Mouse (Mus musculus): Measurements from ENCODE around the gene Zfp2. TPM values are rescaled to one million over a fixed set of nuclear protein-coding genes. Genes with fewer than 3 reads are reported as not detected.
A peak's percentile ranks its signal among the peaks of the same experiment; 100 is the strongest.

Gene Zfp2
- 10 to 100 TPM in 3 of 4 experiments, 1 to 10 TPM in 1; 9.4 to 12.8 (median 11.0) TPM for total RNA-seq (2022)

DNA sequence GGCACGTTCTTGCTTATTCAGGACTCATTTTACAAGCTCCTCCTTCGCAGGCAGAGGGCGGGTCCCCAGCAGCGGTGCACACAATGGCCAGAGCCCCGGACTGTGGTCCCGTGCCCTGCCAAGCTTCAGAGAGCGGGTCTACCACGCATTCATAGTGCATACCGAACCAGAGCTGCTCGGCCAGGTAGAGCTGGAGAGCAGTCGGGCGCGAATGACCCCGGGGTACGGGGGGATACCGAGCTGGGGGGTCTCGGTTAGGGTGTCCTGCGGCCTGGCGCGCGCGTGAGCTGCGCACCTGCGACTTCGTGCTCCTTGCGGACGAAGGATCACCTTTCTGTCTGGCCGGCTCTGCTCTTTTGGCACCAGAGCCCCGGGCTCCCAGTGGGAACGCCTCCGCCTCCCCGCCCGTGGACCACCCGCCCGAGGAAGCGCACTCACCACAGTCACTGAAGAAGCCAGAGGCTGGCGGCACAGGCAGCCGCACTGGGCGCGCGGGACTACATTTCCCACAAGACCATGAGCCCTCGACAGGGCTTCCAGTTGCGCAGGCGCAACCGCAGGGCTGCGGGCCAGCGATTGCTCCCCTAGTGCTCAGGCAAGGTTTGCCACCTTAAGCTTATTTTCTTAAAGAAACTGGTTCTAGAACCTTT lies at the start of gene Zfp2:
Zfp2 (minus strand) TSS at position 495 of the 650 bp plus-strand sequence.
- DNase-seq, result peak; percentile 87

DNA sequence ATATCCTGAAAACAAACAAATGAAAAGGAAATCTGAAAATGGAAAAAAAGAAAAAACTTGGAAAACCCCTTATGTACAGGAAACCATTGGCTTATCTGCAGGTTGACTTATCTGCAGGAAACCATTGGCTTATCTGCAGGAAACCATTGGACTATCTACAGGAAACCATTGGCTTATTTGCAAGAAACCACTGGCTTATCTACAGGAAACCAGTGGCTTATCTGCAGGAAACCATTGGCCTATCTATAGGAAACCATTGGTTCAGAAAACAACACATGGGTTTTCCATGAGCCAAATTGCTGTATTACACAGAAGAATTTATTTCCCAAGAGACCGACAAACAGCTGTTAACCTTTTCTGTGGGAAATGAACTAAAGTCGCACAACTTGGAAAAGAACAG lies 48.9 kb upstream of the Zfp2 start:
- no peak for DNase-seq

DNA sequence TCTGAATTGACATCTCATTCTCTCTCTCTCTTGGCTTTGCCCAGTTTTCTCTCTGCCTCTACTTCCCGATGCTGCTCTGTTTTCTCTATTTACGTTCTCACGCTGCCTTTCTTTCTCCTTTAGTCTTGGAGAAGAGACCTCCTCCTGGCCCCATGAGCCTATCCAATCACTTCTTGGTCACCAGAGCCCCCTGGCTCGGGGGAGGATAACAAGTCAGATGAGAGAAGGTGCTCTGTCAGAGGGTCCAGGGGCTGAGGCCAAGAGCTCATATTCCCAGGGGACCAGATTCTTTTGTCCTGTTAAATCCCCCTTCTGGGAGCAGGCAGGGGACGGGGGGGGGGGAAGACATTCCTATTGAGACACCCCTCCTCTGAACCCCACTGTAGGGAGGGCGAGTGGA lies 37.7 kb upstream of the Zfp2 start, which contains the start of gene Prop1:
Prop1 (minus strand) TSS at position 101 of the 400 bp plus-strand sequence.
- DNase-seq, result no peak

DNA sequence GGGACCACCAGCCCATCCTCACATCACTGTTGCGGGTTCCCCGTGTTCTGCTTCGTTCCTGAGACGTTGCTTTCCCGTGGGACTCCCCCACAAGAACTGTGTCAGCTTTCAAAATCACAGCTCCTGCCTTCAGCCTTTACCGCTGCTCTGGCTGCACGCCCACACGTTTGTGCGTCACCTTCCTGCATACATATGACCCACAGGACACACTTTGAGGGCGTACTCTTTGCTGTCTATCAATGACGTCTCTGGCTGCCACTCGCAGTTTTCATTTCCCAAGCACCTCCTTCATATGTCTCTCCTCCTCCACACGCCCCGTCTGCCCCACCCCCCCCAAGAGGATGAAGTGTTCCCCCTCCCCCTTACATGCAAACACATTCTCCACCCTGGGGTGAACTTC lies 36.3 kb upstream of the Zfp2 start:
- no peak for DNase-seq

DNA sequence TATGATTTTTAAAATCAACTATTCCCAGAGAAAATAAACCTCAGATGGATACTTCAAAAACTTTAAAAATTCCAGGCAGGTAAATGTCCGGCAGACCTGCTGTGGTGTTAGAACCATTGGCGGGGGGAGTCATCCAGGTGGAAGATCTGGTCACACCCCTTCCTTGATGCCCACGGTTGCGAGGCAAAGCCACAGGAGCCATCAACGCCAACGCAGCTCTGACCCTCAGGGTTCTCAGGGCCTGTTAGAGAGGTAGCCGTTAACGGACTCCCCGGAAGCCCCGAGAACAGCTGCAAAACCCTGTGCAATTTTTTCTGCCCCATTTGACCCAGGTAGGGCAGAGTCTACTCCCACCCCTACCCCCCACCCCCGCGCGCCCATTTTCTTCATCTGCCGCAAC lies 27.5 kb upstream of the Zfp2 start, which contains the start of gene 4933414I15Rik:
4933414I15Rik (minus strand) TSS at position 260 of the 400 bp plus-strand sequence.
- DNase-seq, result no peak

DNA sequence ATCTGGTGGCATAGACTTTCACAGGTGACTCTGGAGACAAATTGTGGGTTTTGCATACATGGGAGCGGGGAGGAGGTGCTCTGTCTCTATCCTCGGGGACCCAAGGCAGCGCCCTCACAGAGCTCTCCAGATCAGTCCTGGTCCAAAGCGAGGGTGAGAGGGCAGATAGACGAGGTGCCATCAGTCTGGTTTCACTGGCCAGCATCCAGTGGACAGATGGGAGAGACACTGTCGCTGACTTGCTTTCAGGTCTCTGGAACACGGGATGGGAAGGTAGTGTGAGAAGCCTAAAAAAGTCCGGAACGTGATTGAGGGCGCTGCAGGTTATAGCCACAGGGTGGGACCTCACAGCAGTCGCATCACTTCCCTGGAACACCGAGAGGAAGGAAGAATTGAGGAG lies 26.4 kb upstream of the Zfp2 start:
- DNase-seq, result no peak

DNA sequence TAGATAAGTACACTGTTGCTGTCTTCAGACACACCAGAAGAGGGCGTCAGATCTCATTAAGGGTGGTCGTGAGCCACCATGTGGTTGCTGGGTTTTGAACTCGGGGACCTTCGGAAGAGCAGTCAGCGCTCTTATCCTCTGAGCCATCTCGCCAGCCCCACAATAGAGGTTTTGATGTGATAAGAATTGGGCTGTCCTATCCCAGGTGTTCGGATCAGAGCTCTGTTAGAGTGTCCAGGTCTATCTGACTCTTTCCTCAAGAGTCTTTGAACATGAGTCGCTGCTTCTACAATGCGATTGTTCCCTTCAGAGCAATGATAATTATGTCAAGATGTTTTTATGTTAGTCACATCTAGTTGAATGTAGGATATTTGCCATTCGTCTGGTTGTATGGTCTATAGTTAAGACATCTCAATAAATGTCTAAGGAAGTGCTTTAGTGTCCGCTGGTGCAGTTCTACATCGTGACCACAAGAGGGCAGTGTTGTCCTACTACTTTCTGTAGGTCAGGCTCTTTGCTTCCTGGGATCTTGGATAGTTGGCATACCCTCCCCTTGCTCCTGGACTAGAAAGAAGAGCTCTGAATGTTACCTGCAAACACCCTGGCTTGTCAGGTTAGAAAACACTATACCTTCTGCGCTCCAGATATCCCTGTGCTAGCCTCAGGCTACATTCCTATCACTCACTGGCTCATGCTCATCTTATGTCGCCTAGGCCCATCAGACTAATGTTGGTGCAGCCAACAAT lies 23.8 kb upstream of the Zfp2 start:
- DNase-seq, result no peak

DNA sequence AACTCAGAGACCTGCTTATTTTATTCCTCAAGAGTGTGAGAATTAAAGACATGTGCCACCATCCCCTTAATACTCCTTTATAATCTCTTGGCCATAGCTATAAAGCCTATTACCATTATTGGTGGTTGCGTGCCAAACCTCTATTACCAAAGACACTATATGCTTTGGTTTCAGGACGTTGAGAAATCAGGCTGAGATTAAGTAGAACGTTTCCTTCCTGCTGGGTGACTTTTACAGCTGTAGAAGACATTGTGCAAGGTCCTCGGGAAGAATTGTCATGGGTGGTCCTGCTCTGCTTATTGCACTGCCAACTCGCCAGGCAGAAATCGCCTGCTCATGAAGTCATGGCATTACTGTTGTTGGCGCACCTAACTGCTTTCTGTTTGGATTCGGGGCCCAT lies 22.5 kb upstream of the Zfp2 start:
- no peak for DNase-seq

DNA sequence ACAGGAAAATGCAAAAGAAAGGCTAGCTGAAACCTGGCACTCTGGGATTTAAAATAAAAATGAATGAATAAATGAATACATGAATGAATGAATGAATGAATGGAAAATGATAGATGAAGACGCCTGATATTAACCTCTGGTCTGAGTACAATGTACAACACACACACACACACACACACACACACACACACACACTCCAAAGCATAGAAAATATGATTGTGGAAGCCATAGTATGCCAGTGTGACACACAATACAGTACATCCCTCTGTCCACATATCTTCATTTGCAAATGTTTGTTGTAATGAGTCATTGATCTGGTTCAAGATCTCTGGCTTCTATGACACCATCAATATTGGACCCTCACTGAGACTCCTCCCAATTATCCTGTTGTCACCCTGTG lies 16.1 kb upstream of the Zfp2 start:
- no peak for DNase-seq

DNA sequence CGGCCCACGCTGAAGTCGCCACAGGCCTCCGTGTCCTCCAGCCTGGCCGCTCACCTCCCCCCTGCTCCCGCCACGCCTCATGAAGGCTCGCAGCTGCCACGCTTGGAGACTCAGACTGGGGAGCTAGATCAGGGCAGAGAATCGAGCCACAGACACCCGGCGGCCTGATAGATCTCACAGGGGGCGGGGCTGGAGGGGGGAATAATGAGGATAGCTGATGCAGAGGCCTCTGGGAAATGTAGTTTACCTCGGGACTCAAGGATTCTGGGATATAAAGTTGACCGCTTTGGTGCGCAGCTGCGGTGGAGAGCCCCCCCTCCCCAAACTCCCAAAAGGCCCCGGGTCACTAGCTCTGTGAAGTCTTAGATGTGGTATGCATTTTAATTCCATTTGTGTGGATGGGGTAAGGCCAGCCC lies 15.5 kb upstream of the Zfp2 start, which contains the start of gene Zfp354b:
Zfp354b (minus strand) TSS at position 183 of the 416 bp plus-strand sequence.
- DNase-seq, result peak; percentile 79

DNA sequence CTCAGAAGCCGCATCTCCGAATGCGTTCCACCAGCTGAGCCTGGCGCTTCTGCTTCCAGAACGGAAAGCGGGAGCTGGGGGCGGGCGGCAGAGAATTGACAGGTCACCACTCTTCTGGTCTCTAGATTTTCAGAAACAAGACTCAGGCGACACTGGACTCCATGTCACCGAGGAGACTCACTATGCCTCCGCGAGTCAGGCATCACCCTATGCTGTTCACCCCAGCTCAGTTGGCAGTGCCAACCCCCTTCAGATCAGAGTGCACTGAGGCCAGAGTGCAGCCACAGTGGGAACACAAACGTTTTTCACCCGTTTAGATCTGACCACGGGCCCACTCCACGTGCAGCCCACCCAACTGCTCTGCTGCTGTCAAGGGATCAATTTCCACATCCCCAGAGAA lies 15.1 kb upstream of the Zfp2 start:
- DNase-seq, result peak; percentile 13

DNA sequence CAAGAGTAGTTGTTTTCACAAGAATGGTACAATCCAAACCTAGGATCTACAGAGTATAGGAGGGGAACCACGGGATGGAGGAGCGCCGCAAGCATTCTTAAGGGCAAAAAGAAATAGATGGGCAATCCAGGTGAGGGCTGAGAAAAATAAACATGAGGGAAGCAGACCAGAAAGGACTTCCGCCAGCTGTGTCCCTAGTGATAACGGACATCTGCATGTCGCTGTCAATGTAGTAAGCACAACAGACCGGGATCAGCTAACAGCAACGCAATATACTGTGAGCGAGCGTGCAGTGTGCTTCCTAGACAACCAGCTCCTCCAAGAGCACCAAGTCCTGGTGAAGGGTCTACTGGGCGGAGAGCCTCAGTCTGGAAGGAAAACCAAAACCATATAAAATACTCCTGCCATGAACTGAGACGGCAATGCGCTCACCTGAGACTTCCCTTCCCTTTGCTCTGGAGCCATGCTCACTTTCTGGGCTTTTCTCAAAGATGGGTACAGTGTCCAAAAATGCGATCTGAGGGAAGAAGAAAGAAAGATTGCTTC lies 14.6 kb upstream of the Zfp2 start:
- no peak for DNase-seq

DNA sequence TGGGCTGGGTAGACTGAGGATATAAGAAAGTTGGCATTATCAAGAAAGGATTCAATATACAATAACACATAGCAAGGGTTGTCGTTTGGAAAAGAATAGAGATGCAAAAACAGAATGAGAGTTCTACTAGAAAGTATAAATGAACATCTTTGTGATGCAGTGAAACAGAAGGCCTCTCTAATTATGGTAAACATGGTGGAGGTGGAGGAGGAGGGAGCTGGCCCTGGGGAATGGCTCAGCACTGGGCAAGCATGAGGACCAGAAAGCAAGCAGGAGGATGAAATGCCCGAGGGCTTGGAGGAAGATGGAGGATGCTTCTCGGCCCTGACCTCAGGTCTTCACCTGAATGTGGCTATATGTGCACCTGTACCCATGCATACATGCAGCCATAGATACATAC lies 1.5 kb downstream of the Zfp2 start:
- no peak for DNase-seq

DNA sequence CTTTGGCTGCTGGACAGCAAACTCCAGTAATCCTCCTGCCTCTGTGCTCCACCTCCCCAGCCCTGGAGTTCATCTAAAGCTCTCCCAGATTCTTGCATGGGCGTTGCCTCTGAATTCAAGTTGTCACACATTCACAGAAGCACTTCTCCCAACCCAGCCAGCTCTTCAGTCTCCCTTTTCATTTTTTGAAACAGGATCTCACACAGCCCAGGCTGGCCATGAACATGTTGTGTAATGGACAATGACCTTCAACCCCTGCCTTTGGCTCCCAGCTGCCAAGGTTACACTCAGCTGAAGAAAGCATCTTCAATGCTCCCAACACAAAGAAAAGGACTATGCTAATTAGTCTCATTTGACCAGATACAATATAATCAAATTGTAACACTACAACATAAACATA lies 2.7 kb downstream of the Zfp2 start:
- peak; percentile 19 for DNase-seq

DNA sequence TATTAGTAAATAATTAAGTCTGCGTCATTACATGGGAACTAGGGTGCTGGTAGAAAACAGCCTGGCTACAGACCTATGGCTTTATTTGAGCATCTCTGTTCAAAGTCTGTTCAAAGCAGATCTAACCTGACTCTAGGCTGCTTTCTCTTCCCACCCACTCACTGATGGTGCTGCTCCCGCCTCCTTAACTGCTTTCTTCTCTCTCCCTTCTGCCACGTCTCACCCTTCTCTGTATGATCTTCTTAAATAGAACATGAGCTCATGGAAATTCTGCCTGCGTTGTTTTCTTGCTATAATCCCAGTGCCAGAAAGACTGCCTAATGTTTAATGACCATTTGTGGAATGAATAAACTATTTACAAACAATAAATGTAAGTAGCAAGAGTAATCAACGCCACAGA lies 7.8 kb downstream of the Zfp2 start:
- DNase-seq, result no peak

DNA sequence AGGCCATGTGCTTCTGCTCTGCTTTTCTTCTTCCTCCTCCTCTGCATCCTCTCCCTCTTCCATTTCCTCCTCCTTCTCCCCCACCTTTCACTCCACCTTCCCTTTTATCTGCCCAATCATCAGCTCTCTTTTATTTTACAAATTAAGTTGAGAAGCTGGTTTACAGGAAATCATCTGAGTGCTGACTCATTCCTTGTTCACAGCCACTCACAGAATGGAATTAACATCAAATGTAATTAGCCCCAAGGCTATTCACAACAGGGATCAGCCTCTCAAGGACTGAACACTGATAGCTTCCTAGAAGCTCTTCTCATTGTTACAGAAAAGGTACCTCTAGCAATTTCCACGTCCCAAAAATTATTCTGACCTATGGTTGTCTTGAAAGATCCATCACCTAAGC lies 18.6 kb downstream of the Zfp2 start:
- DNase-seq, result no peak

DNA sequence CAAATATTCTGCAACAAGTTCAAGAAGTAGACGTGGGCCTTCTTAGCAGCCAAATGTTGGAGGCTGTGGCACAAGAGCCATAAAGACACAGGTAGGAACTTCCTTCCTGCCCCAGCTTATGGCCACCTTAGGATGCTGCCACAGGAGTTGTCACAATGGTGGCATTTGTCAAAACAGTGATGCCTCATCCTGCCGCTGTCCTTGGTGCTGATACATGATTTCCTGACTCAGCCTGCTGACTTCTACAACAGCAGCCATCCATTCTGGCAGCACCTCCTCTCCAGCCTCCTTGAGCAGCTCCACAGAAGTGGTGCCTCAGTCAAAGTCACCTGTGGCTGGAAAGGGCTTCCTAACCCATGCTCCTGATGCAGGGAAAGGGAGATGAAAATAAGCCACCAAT lies 23.5 kb downstream of the Zfp2 start:
- no peak for DNase-seq

DNA sequence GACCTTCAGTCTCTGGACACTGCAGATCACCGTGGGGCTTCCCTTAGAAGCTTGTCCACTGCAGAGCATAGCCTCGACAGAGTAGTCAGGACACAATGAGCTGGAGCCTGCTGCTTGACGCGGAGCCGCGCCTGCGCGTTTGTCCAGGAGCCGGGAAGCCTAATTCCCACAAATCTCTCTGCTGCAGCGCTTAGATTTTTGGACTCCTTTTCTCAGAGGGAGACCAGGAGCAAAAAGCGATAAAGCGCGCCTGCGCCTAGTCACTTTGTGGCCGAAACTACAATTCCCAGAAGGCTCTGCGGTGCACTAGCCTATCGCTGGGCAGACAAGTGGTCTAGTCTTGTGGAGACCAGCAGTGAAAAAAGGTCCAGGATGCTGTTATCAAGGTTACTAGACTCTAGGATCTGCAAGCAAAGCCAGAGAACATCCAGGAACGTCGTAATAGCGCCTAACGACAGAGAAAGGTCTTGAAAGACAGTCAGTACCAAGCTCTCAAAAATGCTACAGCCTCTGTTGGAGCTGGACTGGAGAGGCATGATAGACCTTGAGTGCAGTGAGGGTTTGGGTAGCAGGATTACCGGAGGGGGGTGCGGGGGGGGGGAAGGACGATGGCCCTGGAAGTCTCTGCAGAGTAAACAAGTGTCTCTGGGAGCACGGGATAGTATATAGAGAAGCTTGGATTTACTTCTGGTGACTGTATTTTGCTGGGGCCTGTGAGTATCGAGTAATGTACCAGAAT lies 28.4 kb downstream of the Zfp2 start, which contains the start of gene Zfp454:
Zfp454 (minus strand) TSS at position 262 of the 739 bp plus-strand sequence.
- DNase-seq, result peak; percentile 91

DNA sequence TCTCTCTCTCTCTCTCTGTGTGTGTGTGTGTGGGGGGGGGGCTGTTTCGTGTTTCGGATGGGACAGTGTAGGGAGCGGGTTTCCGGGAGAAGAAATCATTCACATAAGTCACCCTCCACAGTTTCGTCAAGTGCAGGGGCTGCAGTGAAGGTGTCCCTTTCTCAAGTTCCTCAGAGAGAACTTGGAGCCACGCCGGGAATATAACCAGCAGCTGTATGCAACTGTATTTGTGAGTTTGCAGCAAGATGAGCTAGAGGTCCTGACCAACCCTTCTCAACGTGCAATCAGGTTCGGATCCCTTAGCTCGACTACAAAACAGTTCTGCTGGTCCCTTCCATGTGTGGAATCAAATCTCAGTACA lies 29.1 kb downstream of the Zfp2 start:
- no peak for DNase-seq

DNA sequence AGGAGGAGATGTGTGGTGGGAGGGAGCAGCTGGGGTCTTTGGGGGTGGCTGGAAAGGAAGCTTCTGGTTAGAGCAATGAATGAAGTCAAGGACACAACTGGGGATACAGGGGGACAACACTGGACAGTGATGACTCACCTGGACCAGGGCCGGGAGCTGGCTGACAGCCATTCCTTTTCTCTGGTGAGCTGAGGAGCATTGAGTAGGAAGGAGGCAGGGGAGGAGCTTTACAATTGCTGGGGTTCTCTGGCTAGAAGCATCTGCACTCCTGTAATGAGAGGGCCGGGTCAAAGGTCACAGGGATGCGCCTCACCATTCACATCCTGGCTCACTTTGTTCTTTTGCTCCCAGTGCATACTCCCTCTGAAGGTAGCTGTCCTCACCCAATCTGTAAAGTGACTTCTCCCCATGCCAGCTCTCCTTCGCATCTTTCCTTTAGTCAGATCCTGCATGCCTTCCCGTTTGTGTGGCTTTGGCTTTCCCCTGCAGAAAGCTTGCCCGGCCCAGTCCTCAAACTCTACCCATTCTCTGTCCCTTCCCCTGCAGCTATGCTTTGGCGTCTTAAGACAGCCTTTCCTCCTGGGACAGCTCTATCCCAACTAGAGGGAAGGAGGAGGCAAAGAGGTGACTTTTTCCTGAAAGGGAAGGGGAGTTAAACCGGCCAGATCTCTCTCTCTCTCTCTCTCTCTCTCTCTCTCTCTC lies 29.6 kb downstream of the Zfp2 start:
- DNase-seq, result peak; percentile 49

DNA sequence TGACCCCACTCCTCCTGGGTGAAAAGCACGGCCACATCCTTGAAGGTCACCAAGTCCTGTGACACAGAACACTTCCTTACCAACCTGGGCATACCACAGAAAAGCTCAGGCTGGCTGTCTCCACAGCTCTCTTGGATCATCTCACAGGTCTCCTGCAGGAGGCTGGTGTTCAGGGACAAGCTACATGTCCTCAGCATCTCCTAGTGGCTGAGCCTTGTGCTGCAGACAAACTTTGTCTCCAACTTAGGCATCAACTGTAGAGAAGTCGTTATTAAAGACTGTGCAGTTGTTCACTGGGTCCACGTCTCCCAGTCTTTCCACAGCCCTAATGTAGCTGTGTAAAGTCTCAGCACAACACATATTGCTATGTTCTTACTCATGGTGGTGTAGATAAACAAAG lies 32.2 kb downstream of the Zfp2 start:
- no peak for DNase-seq

DNA sequence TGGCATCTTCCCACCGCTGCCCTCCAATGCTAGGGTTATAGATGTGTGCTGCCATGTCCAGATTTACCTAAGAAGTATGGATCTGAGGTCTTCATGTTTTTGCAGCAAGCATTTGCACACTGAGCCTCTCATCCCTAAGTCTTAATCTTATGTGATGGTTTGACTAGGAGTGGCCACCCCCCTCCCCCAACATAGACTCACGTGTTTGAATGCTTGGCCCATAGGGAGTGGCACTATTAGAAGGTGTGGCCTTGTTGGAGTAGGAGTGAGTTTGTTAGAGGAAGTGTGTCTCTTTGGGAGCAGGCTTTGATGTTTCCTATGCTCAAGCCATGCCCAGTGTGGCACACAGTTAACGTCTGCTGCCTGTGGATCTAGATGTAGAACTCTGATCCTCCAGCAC lies 37.3 kb downstream of the Zfp2 start:
- no peak for DNase-seq

Data from adrenal gland, adult 8-10 months (tissue).